Mouse (Mus musculus) megakaryocyte, embryonic 14.5 days (primary cell): Measurements from ENCODE around the gene Snx8.

ENCODE experiments used
- FLI1 ChIP-seq: IDR thresholded peaks from 2 replicates; pipeline ENCODE4 v1.6.1; 2012; ENCODE audit warnings: low read length, inconsistent platforms, mixed read lengths
- GATA1 ChIP-seq: IDR thresholded peaks from 3 replicates; pipeline ENCODE4 v1.6.1; 2012; ENCODE audit warnings: mixed read lengths, low read length, inconsistent platforms, borderline replicate concordance

DNA sequence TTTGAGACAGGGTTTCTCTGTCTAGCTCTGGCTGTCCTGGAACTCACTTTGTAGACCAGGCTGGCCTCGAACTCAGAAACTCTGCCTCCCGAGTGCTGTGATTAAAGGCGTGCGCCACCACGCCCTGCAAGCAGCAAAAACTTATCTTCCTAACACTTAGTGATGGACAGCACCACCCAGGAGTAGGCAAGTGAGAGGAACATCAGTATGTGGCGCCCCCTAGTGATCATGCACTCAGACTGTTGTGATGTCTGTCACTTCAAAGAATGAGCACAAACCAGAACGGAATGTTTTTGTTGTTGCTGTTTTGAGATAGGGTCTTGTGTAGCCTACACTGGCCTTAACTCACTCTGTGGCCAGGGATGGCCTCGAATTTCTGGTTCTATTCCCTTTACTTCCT lies 22.3 kb upstream of the Snx8 start:
- no peak for TF ChIP-seq GATA1
- no peak for TF ChIP-seq FLI1
